Mouse (Mus musculus) CD4-positive, CD25-positive, alpha-beta regulatory T cell, adult 4 months (primary cell): ENCODE results near the gene Mrps9. TPM values are rescaled to one million over a fixed set of nuclear protein-coding genes. Genes with fewer than 3 reads are reported as not detected.
A peak's percentile ranks its signal among the peaks of the same experiment; 100 is the strongest.

Source experiments
- ATAC-seq: one replicate; pipeline ENCODE4 v1.8.0; 2017
- polyA plus RNA-seq, 2 experiments: library from polyadenylated mRNA; unstranded; fragments of 100-300 nt; shearing (Covaris generic); gene quantifications; one replicate each; pipeline ENCODE4 v1.2.1; 2017

Gene Mrps9
- polyA plus RNA-seq, 2 experiments from 2014 or later, result 67.2 to 89.6 TPM

- no peak for ATAC-seq
These were observed 56.1 kb downstream of the Mrps9 start for GRCm38 (mm10) chr1:42907153-42907552.

GRCm38 (mm10) chr1:42915062-42915461, 64.0 kb downstream of the Mrps9 start:
- peak; percentile 74 for ATAC-seq

- ATAC-seq, result no peak
These were observed 65.7 kb downstream of the Mrps9 start for GRCm38 (mm10) chr1:42916719-42917118.

- ATAC-seq, result no peak
These were observed 66.9 kb downstream of the Mrps9 start for GRCm38 (mm10) chr1:42917908-42918307.

GRCm38 (mm10) chr1:42923924-42924323, 72.9 kb downstream of the Mrps9 start:
- ATAC-seq, result no peak

- ATAC-seq, result no peak
These were observed 82.6 kb downstream of the Mrps9 start for GRCm38 (mm10) chr1:42933613-42934012.

- ATAC-seq, result no peak
These were observed 97.5 kb downstream of the Mrps9 start for GRCm38 (mm10) chr1:42948486-42948885.

GRCm38 (mm10) chr1:42952734-42953481, 101.9 kb downstream of the Mrps9 start, which contains the start of gene Gpr45:
TSS of gene Gpr45 (plus strand) at chr1:42952872.
- peak; percentile 64 for ATAC-seq

GRCm38 (mm10) chr1:42953482-42953822, 102.4 kb downstream of the Mrps9 start:
- ATAC-seq, result peak; percentile 47

Other genes starting within 250 kb of the Mrps9 start
- under 1 TPM in 1 of 2 experiments, not detected in 1; 0.08 TPM for gene Pou3f3, start 155.5 kb upstream of the Mrps9 start, polyA plus RNA-seq
- gene Gpr45, start 101.6 kb downstream of the Mrps9 start, polyA plus RNA-seq, result 1 to 10 TPM; 6.7 to 6.8 TPM
- gene Tgfbrap1, start 247.4 kb downstream of the Mrps9 start, polyA plus RNA-seq, result 1 to 10 TPM; 6.3 to 8.1 TPM
- 10 to 100 TPM; 13.6 to 16.8 TPM for gene AI597479, start 247.5 kb downstream of the Mrps9 start, polyA plus RNA-seq